Mouse (Mus musculus): Measurements from ENCODE around the gene Supt3.

The Supt3 gene

GRCm38 (mm10) chr17:44776738-44777270 lies at the start of gene Supt3:
Gene Supt3, plus strand, starts transcription at chr17:44777152.
- DNase-seq, result peak; percentile 98 to 99

- DNase-seq, result no peak
Measured at GRCm38 (mm10) chr17:44727675-44728074, 49.3 kb upstream of the Supt3 start.

- no peak for DNase-seq
Measured at GRCm38 (mm10) chr17:44728464-44728863, 48.5 kb upstream of the Supt3 start.

- peak; percentile 16 to 46 for DNase-seq
Measured at GRCm38 (mm10) chr17:44733544-44734310, 43.2 kb upstream of the Supt3 start.

GRCm38 (mm10) chr17:44734501-44735222 lies 42.3 kb upstream of the Supt3 start:
- peak; percentile 69 to 75 for DNase-seq

GRCm38 (mm10) chr17:44735223-44735990 lies 41.5 kb upstream of the Supt3 start:
- peak; percentile 71 to 78 for DNase-seq

- DNase-seq, result peak; percentile 79 to 86
Measured at GRCm38 (mm10) chr17:44735991-44736561, 40.9 kb upstream of the Supt3 start.

- peak; percentile 20 to 38 for DNase-seq
Measured at GRCm38 (mm10) chr17:44737275-44738120, 39.5 kb upstream of the Supt3 start.

- peak; percentile 16 to 25 for DNase-seq
Measured at GRCm38 (mm10) chr17:44738121-44738637, 38.8 kb upstream of the Supt3 start.

GRCm38 (mm10) chr17:44742246-44742645 lies 34.7 kb upstream of the Supt3 start:
- DNase-seq, result no peak

GRCm38 (mm10) chr17:44743780-44744179 lies 33.2 kb upstream of the Supt3 start:
- no peak for DNase-seq

GRCm38 (mm10) chr17:44745378-44745777 lies 31.6 kb upstream of the Supt3 start:
- no peak for DNase-seq

- no peak for DNase-seq
Measured at GRCm38 (mm10) chr17:44766318-44766717, 10.6 kb upstream of the Supt3 start.

- DNase-seq, result no peak
Measured at GRCm38 (mm10) chr17:44766975-44767374, 10.0 kb upstream of the Supt3 start.

- DNase-seq, result no peak
Measured at GRCm38 (mm10) chr17:44767375-44767774, 9.6 kb upstream of the Supt3 start.

GRCm38 (mm10) chr17:44768522-44768921 lies 8.4 kb upstream of the Supt3 start:
- DNase-seq, result no peak

GRCm38 (mm10) chr17:44770871-44771270 lies 6.1 kb upstream of the Supt3 start:
- DNase-seq, result no peak

- DNase-seq, result no peak
Measured at GRCm38 (mm10) chr17:44772576-44772975, 4.4 kb upstream of the Supt3 start.

GRCm38 (mm10) chr17:44777337-44777804 lies 419 bp downstream of the Supt3 start:
- DNase-seq, result peak; percentile 76 to 86

- DNase-seq, result no peak
Measured at GRCm38 (mm10) chr17:44778141-44778540, 1.2 kb downstream of the Supt3 start.

- DNase-seq, result no peak
Measured at GRCm38 (mm10) chr17:44780353-44780752, 3.4 kb downstream of the Supt3 start.
